Mouse (Mus musculus): ENCODE measurements around the gene Epha3.

GRCm38 (mm10) chr16:63747817-63748216 is 116.2 kb downstream of the Epha3 start:
- TF ChIP-seq ZNF384 (IDR thresholded peaks at IDR 0.05; ENCODE audit: low read depth, low read length) (no peak), MAFK (IDR thresholded peaks at IDR 0.05; ENCODE audit: insufficient read depth, low read depth, low read length) (peak; percentile 24; the same call in 1 of the 2 replicates)

All from ES-E14 (cell line).